Mouse (Mus musculus) hindbrain, embryonic 15.5 days (tissue): Measurements from ENCODE around the gene Acacb. TPM values are rescaled to one million over a fixed set of nuclear protein-coding genes. Genes with fewer than 3 reads are reported as not detected.

Experiments used
- ATAC-seq: fragments of 200-750 bp; cut with Nextera tagmentation; 2 replicates; pipeline ENCODE4 v1.8.0; 2017; ENCODE audit warnings: low read depth, moderate number of reproducible peaks, moderate TSS enrichment; ENCODE audit not compliant: low FRiP score
- H3K27ac ChIP-seq: fragments of 300-500 bp; sonication (generic); replicated peaks from 2 replicates; pipeline ENCODE4 v1.5.1; 2015; ENCODE audit warnings: mild to moderate bottlenecking, inconsistent platforms
- H3K27me3 ChIP-seq: fragments of 300-500 bp; sonication (generic); 2 replicates; pipeline ENCODE4 v1.6.1; 2015; ENCODE audit warnings: control low read depth, inconsistent platforms
- H3K36me3 ChIP-seq: fragments of 300-500 bp; sonication (generic); 2 replicates; pipeline ENCODE4 v1.6.1; 2015; ENCODE audit warnings: control low read depth, inconsistent platforms
- H3K4me1 ChIP-seq: fragments of 300-500 bp; sonication (generic); replicated peaks from 2 replicates; pipeline ENCODE4 v1.6.1; 2015; ENCODE audit warnings: control low read depth, inconsistent platforms
- H3K4me2 ChIP-seq: fragments of 300-500 bp; sonication (generic); 2 replicates; pipeline ENCODE4 v1.6.1; 2015; ENCODE audit warnings: moderate library complexity, mild to moderate bottlenecking, inconsistent platforms
- H3K4me3 ChIP-seq: fragments of 300-500 bp; sonication (generic); 2 replicates; pipeline ENCODE4 v1.5.1; 2015; ENCODE audit warnings: mild to moderate bottlenecking, inconsistent platforms
- H3K9ac ChIP-seq: fragments of 300-500 bp; sonication (generic); 2 replicates; pipeline ENCODE4 v1.6.1; 2015; ENCODE audit warnings: inconsistent platforms
- H3K9me3 ChIP-seq: fragments of 300-500 bp; sonication (generic); 2 replicates; pipeline ENCODE4 v1.6.1; 2016; ENCODE audit warnings: control low read depth, inconsistent platforms
- WGBS: fragments of 180-500 bp; shearing (Covaris S2); methylation state at CpG from one replicate; pipeline ENCODE4 v1.1.7; 2015; 5-methylcytosine and 5-hydroxymethylcytosine counted together
- polyA plus RNA-seq: library from polyadenylated mRNA; unstranded; fragments of >200 nt; fragmentation: Nextera tagmentation; extraction: Ambion mirVana; gene quantifications from 2 replicates; pipeline ENCODE4 v1.2.1, GENCODE M21; 2015

Acacb gene
- polyA plus RNA-seq, 1 experiment from 2014 or later = 4.4 TPM

GRCm38 (mm10) chr5:114282346-114282745 is 136.0 kb downstream of the Acacb start:
- no peaks in the 10 kb centered on the region for H3K9me3 ChIP-seq
- peaks cover 24% of the 10 kb centered on the region for H3K27me3 ChIP-seq
- H3K4me1 ChIP-seq = 0 out of 2 replicates have a peak, but pooled peaks cover 9% of the 10 kb centered on the region
- H3K4me3 ChIP-seq = no peak overlapping the region
- H3K36me3 ChIP-seq = no peaks in the 10 kb centered on the region
- no peak overlapping the region for H3K4me2 ChIP-seq
- H3K27ac ChIP-seq = no peak overlapping the region
- H3K9ac ChIP-seq = no peak overlapping the region
- WGBS = 28% methylated on average over 6 of the region's 6 CpGs
- ATAC-seq = no peak

- 64% methylated on average over 13 of the region's 13 CpGs for WGBS
- Histone ChIP-seq H3K9me3 (no peaks in the 10 kb centered on the region), H3K27me3 (peaks cover 23% of the 10 kb centered on the region; the same call in 1 of the 2 replicates), H3K27ac (no peak overlapping the region), H3K36me3 (no peaks in the 10 kb centered on the region), H3K4me1 (peaks cover 4% of the 10 kb centered on the region; the same call in 1 of the 2 replicates), H3K4me3 (no peak overlapping the region), H3K4me2 (no peak overlapping the region), H3K9ac (no peak overlapping the region)
- no peak for ATAC-seq
These were observed 138.5 kb downstream of the Acacb start for GRCm38 (mm10) chr5:114284604-114285397.

DNA sequence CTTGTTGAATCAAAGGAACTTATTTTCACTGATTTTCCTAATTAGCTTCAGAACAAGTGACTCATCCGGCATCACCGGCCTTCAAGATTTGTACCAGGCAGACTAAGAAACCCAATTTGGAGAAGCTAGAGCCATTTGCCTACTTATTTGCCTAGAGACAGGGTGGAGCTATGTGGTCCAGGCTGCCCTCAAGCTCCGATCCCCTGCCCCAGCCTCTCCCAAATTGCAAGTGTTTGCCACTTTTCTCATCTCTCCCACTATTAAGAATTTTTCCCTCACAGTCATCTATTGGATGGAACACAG is 139.0 kb downstream of the Acacb start:
- 80% methylated on average over 3 of the region's 3 CpGs for whole genome bisulfite sequencing
- Histone ChIP-seq H3K36me3 (no peaks in the 10 kb centered on the region), H3K27me3 (peaks cover 23% of the 10 kb centered on the region; the same call in 1 of the 2 replicates), H3K9me3 (no peaks in the 10 kb centered on the region), H3K4me2 (no peak overlapping the region), H3K4me3 (no peak overlapping the region), H3K9ac (no peak overlapping the region), H3K4me1 (peaks cover 9% of the 10 kb centered on the region), H3K27ac (no peak overlapping the region)
- ATAC-seq = no peak

GRCm38 (mm10) chr5:114286102-114286501 is 139.8 kb downstream of the Acacb start:
- H3K9me3 ChIP-seq = no peaks in the 10 kb centered on the region
- WGBS = 79% methylated on average over 4 of the region's 4 CpGs
- peaks cover 20% of the 10 kb centered on the region; the same call in 1 of the 2 replicates for H3K27me3 ChIP-seq
- no peak overlapping the region for H3K9ac ChIP-seq
- H3K4me3 ChIP-seq = no peak overlapping the region
- H3K36me3 ChIP-seq = no peaks in the 10 kb centered on the region
- peaks cover 10% of the 10 kb centered on the region for H3K4me1 ChIP-seq
- no peak overlapping the region for H3K27ac ChIP-seq
- no peak overlapping the region for H3K4me2 ChIP-seq
- no peak for ATAC-seq

- WGBS = 89% methylated on average over 16 of the region's 16 CpGs
- no peak for ATAC-seq
These were observed 140.7 kb downstream of the Acacb start for GRCm38 (mm10) chr5:114286872-114287571.

DNA sequence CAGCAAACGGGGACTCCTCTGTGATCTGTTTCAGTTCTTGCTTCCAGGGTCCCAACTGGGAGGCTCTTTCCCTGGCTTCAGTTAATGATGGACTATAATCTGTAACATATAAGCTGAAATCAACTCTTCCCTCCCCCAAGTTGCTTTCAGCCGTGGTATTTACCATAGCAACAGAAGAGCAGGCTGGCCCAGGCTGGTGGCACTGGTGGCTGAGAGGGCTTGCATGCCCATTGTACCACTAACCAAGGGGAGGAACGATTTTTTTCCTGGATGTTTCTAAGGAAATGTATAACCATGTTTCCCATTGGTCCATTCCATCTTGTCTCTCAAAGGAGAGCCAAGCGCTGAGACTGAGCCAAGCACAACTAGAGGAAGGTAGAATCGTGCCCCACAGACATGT is 142.1 kb downstream of the Acacb start:
- H3K9me3 ChIP-seq = no peaks in the 10 kb centered on the region
- 76% methylated on average over 5 of the region's 5 CpGs for WGBS
- ATAC-seq = no peak
- H3K4me2 ChIP-seq = no peak overlapping the region
- H3K36me3 ChIP-seq = no peaks in the 10 kb centered on the region
- no peak overlapping the region for H3K9ac ChIP-seq
- no peak overlapping the region for H3K4me3 ChIP-seq
- H3K27me3 ChIP-seq = peaks cover 18% of the 10 kb centered on the region; the same call in 1 of the 2 replicates
- H3K4me1 ChIP-seq = peaks cover 10% of the 10 kb centered on the region
- no peak overlapping the region for H3K27ac ChIP-seq

More at GRCm38 (mm10) chr5:114286872-114287571, 140.7 kb downstream of the Acacb start:
- no peak overlapping the region for H3K9ac ChIP-seq
- H3K9me3 ChIP-seq = no peaks in the 10 kb centered on the region
- no peak overlapping the region for H3K4me3 ChIP-seq
- H3K27me3 ChIP-seq = peaks cover 17% of the 10 kb centered on the region; the same call in 1 of the 2 replicates
- peaks cover 10% of the 10 kb centered on the region for H3K4me1 ChIP-seq
- H3K36me3 ChIP-seq = no peaks in the 10 kb centered on the region
- no peak overlapping the region for H3K4me2 ChIP-seq
- no peak overlapping the region for H3K27ac ChIP-seq

DNA sequence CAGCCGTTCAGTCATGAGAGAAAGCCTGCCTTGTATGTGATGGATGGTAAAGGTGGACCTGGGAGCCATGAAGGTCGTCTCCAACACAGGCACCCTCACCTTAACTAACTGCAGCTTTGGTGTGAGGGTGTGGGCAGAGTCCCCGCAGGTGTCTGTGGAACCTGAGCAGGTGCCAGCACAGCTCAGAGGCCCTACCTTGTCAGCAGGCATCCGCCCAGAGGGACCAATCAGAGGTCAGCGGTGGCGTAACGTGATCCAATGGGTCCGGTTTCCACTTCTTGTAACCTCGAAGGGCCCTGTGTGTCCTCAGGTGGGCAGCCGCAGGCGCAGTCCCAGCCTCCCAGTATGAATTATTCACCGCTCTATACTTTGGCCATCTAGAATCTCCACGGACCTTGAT is 142.5 kb downstream of the Acacb start, which contains the start of gene Myo1h:
Gene Myo1h, plus strand, starts transcription at position 293 of the 400 bp plus-strand sequence.
- no peak within 1 kb of the TSS for H3K4me2 ChIP-seq
- ATAC-seq = no peak
- H3K4me3 ChIP-seq = no peak within 1 kb of the TSS
- no peaks in the 10 kb centered on the region for H3K36me3 ChIP-seq
- H3K9ac ChIP-seq = no peak within 1 kb of the TSS
- 45% methylated on average over 13 of the region's 13 CpGs for WGBS
- H3K27me3 ChIP-seq = peaks cover 20% of the 10 kb centered on the region; the same call in 1 of the 2 replicates
- H3K9me3 ChIP-seq = no peaks in the 10 kb centered on the region
- H3K4me1 ChIP-seq = peaks cover 10% of the 10 kb centered on the region
- peak within 1 kb of the TSS; percentile 0; the same call in 1 of the 2 replicates for H3K27ac ChIP-seq

GRCm38 (mm10) chr5:114290004-114290403 is 143.7 kb downstream of the Acacb start:
- Histone ChIP-seq H3K27ac (peak overlapping the region; percentile 0), H3K4me1 (peaks cover 10% of the 10 kb centered on the region), H3K4me3 (no peak overlapping the region), H3K9ac (no peak overlapping the region), H3K36me3 (no peaks in the 10 kb centered on the region), H3K4me2 (no peak overlapping the region), H3K9me3 (no peaks in the 10 kb centered on the region), H3K27me3 (peaks cover 24% of the 10 kb centered on the region; the same call in 1 of the 2 replicates)
- ATAC-seq = peak; percentile 61; the same call in 1 of the 2 replicates
- 49% methylated on average over 3 of the region's 3 CpGs for WGBS

DNA sequence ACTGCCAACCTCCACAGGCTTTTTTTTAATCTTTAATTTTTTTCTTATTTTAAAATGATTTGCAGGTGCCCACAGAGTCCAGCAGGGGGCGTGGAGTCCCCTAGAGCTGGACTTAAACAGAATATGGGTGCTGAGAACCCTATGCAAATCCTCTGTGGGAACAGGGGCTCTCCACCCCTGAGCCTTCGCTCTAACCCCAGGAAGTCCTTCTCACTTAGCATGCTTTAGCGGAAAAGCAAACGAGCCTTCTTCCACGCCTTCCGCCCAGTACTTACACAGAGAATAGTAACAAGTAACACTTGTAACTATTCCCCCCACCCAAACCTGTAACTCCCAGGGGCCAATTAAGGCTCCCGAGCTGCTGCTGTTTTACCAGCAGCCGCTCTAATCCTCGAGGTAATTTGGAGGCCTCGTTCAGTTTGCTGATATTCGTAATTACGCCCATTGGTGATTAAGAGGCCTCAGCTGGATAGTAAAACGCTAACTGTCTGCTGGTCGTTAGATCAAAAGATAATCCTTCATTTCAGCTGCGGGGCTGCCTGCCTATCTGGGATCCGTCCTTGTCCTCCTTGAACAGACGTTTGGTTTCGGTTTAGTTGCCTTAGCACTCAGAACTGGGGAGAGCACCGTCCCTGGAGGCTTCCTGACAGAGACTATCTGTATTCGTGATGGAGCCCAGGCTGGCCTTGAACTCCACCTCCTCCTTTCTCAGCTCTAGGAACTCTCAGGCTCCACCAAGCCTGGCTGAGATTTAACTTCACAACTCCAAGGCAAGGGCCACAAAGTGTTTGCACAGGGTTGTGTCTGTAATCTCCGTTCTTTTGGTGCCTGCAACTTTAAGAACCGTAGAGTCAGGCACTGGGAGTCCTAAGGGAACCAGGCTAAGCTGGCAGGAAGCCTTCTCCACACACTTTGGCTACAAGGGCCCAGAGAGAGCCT is 150.6 kb downstream of the Acacb start:
- 31% methylated on average over 22 of the region's 22 CpGs for WGBS
- Histone ChIP-seq H3K9ac (no peak overlapping the region), H3K4me1 (peaks cover 29% of the 10 kb centered on the region), H3K4me3 (no peak overlapping the region), H3K27ac (no peak overlapping the region; the same call in 1 of the 2 replicates), H3K4me2 (no peak overlapping the region), H3K36me3 (no peaks in the 10 kb centered on the region), H3K27me3 (peaks cover 21% of the 10 kb centered on the region), H3K9me3 (no peaks in the 10 kb centered on the region)
- no peak for ATAC-seq

DNA sequence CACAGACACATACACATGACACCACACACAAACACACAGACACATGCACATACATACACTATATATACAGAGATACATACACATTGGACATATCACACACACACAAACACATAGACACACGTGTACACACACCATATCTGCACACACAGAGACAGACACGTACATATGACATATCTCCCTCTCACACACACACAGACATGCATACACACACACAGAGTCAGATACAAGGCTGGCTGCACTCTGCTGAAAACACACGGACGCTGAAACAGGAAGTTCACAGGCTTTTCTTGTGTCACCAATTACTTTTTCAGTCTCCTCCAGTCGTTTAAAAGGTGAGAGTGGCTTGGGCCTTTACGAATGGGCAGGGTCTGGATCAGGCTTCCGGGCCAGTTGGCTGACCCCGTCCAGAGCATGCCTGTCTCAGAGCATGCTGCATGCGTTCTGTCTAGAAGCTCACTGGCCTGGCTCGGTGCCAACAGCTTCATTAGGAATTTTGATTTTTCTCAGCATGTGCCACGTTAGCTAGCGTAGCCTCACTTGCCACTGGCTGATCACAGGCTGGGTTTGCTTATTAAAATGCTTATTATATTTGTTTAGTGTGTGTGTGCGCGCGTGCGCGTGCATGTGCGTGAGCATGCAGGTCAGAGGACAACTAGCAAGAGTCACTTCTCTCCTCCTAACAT is 152.0 kb downstream of the Acacb start:
- no peaks in the 10 kb centered on the region for H3K9me3 ChIP-seq
- 0 out of 2 replicates have a peak overlapping the region, but pooled peaks have one; percentile 20 for H3K27ac ChIP-seq
- no peak overlapping the region for H3K4me3 ChIP-seq
- peaks cover 29% of the 10 kb centered on the region for H3K4me1 ChIP-seq
- no peaks in the 10 kb centered on the region for H3K36me3 ChIP-seq
- peak; percentile 34; the same call in 1 of the 2 replicates for ATAC-seq
- H3K4me2 ChIP-seq = 0 out of 2 replicates have a peak overlapping the region, but pooled peaks have one; percentile 6
- H3K9ac ChIP-seq = no peak overlapping the region
- 44% methylated on average over 18 of the region's 18 CpGs for WGBS
- peaks cover 29% of the 10 kb centered on the region for H3K27me3 ChIP-seq
